Mouse (Mus musculus): ENCODE data around the gene Haus8.
A peak's percentile ranks its signal among the peaks of the same experiment; 100 is the strongest.
"Not testable (repeated sequence)": the region's sequence is repeated elsewhere in the genome, so short reads cannot be mapped to it uniquely, and the experiment has no call there.

The Haus8 gene

GRCm38 (mm10) chr8:71272286-71273150, at the start of gene Haus8, which contains the start of gene Myo9b:
Haus8 (minus strand) TSS chr8:71272934.
Myo9b (plus strand) TSS chr8:71272714.
- DNase-seq: peak; percentile 99

- not testable (repeated sequence) for DNase-seq
These were observed 47.0 kb upstream of the Haus8 start for GRCm38 (mm10) chr8:71319760-71320159.

DNA sequence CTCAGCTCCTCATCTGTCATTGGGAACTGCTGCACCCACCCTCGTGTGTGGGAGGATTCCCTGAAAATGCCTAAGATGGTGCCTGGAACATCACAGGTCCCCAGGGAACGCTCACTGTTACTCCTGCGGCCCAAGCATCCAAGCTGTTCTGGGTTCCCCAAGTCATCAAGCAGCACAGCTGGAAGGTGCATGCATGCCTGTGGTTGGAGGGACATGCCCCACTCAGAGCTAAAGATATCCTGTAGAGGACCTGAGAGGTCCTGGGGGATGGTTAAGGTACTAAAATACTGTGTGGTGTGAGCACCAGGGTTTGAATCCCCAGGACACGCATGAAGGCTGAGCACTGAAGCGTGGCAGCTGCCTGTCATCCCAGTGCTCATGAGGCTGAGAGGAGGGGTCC, 45.9 kb upstream of the Haus8 start:
- not testable (repeated sequence) for DNase-seq

DNA sequence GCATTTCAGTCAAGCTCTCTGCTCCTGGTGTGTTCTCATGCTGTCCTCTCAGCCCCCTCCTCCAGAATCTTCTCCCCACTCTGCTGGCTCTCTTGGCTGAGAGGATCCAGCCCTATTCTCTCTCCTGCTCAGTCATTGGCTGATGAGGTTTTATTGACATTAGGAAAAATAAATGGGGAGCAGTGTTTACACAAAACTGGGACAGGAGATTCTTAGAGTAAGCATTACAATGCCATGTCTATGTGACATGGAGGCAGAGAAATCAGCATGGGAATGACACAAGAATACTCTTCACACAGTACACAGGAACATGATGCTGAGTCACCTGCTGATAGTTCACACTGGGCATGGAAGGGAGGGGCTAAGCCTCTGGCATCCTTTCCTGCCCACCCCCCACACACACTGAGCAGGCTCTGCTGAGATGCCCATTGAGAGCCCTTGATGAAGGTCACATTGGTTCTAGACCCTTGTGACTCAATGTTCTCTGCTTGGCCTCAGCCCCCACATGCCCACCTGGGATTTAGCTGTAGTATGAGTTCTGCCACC, 43.8 kb upstream of the Haus8 start:
- no peak for DNase-seq

DNA sequence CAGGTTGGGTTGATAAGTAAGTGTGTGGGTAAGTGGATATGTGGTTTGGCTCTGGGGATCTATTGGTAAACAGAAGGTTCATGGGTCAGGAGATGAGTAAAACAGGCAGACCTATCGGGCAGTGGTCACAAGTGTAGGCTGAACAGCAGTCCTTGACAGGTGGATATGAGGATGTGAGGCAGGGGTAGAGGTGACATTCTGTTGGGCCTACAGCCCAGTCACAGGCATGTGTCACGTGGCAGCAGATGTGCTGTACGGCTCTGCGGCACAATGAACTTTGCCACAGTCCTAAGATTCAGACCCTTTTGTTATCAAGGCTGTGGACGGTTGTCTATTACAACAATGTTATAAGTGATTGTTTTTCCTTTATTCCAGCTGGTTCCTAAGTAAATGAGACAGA, 43.2 kb upstream of the Haus8 start:
- DNase-seq: no peak

GRCm38 (mm10) chr8:71313951-71314350, 41.2 kb upstream of the Haus8 start:
- DNase-seq: no peak

GRCm38 (mm10) chr8:71312700-71313099, 40.0 kb upstream of the Haus8 start:
- no peak for DNase-seq

- no peak for DNase-seq
These were observed 37.7 kb upstream of the Haus8 start for GRCm38 (mm10) chr8:71310446-71310845.

DNA sequence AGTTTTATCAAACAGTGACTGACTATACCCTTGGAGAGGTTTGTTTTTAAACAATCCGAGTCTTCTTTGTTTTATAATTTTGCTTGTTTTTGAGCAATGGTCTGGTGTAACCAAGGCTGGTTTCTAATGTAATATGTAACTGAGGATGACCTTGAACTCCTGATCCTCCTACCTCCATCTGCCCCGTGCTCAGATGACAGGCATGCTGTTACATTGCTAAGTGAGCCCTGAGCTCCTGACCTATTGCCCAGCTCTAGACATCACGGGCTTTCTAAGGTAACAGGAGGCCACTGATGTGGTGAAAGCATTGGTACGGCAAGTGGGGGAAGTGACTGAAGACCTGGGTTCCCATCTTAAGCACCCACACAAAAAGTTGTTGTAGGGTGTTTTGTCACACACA, 35.2 kb upstream of the Haus8 start:
- DNase-seq: no peak

DNA sequence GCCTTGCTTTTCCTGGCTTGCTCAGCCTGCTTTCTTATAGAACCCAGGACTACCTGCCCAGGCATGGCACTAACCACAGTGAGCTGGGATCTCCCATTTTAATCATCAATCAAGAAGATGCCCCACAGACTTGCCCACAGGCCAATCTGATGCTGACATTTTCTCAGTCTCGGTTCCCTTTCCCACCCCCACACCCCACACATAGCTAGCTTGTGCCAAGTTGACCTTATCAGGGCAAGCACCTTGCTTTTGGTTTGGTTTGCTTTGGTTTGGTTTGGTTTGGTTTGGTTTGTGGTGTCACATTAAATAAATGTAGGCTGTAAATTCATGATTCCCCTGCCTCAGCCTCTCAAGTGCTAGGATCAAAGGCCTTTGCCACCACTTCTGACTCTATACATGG, 34.6 kb upstream of the Haus8 start:
- no peak for DNase-seq

GRCm38 (mm10) chr8:71305988-71306387, 33.3 kb upstream of the Haus8 start:
- no peak for DNase-seq

DNA sequence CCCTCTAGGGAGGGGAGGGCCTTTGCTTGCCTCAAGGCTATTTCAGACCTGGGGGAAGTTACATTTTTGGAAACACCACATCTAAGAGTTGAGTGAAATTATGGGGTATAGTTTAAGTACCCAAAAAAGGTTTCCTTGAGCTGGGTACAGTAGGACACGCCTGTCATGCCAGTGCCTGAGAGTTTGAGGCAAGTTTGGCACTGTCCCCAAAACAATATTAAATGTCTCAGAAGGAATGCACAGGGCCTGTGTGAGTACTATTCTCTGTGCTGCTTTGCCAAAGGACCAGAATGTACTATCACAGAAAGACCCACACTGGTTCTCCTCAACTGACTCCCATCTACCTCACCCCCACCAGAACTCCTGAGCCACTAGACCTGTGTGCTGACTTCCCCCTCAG, 30.9 kb upstream of the Haus8 start:
- DNase-seq: no peak

- DNase-seq: no peak
These were observed 30.1 kb upstream of the Haus8 start for GRCm38 (mm10) chr8:71302788-71303187.

DNA sequence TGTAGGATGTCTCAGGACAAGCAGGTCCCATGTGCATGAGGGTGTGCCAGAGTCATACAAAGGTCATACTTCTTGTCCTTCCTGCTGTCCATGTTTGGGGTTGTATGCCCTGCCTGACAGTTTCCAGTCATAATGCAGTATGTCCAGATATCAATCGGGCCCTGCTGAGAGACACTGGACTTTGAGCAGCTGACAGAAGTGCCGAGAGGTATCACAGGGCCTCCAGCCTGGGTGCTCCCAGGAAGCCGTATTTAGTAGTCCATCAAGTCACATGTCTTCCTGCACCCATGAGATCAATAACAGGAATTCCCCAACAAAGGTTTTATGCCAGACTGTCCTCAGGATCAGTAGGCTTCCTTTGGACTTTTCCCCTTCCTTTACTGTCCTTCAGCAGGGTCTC, 27.0 kb upstream of the Haus8 start:
- no peak for DNase-seq

GRCm38 (mm10) chr8:71297439-71297838, 24.7 kb upstream of the Haus8 start:
- DNase-seq: no peak

GRCm38 (mm10) chr8:71296784-71297183, 24.1 kb upstream of the Haus8 start:
- DNase-seq: no peak

DNA sequence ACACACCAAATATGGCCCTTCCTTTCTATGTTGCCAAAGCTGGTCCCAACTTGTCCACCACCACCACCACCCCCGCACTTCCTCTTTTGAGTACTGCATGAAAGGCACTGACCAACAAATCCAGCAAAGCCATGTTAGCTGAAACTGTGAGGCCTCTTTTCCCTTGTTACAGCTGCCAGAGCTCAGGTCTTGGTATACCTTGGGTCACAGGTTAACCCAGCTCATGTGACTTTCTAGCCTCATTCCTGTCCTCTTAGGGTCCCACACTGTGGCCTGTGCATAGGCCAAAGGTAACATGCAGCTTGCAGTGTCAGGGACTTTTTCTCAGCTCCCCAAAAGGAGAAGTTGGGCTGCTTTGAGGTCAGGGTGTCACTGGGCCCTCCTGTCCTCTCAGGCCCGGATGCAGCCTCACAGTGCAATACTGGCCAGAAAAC, 23.5 kb upstream of the Haus8 start:
- DNase-seq: no peak

DNA sequence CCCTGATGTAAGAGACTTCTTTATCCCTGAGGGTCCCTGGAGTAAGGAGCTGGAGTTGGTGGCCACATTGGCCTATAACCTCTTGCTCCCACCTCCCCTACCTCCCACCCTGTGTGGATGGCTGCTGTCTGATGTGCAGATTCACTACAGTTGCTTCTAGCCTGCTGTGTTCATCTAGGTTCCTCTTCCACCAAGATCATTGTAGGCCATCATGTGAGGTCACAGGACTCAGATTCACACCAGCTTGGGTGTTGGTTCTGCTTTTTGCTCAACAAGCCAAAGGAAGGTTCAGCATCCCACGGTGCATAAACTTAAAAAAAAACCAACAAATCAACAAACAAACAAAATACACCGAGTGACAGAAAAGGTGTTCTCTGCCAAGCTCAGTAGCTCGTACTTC, 21.2 kb upstream of the Haus8 start:
- not testable (repeated sequence) for DNase-seq

DNA sequence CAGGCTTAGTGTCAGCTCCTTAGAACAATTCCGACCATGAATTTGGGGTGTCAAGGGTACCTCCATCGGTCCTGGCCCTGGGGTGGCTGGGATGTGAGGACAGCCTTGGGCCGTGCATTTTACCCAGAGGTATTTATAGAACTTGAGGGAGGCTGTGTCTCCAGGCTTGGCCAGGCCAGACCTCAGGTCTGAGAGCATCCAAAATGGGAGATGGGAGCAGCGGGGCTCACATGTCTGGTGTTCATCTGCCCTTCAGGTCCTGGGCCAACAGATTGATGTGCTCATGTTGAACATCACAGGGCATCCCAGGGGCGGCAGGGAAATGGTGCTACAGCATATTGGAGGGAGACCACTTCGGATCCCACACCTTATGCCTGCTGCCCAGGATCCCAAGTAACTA, 18.6 kb upstream of the Haus8 start:
- DNase-seq: no peak

- no peak for DNase-seq
These were observed 18.2 kb upstream of the Haus8 start for GRCm38 (mm10) chr8:71290911-71291310.

GRCm38 (mm10) chr8:71290211-71290610, 17.5 kb upstream of the Haus8 start:
- no peak for DNase-seq

- no peak for DNase-seq
These were observed 16.4 kb upstream of the Haus8 start for GRCm38 (mm10) chr8:71289098-71289497.

- peak; percentile 35 for DNase-seq
These were observed 15.8 kb upstream of the Haus8 start for GRCm38 (mm10) chr8:71288441-71288949.

DNA sequence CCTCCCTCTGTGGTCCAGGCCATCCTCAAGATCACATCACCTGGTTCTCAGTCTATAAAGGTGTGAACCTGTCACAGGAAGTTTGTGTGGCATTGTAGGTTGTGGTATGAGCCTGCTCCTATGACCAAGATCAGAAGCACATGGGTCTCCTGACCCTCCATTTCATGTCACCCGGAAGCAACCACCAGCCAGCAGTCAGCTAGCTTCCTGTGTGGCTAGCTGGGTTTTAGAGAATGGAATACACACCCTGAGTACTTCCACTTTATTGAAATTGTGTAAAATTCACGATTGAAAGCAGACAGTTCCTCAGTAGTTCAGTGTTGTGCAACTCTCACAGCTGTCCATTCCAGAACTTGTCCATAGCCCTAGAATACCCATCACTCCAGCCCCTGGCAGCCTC, 13.5 kb upstream of the Haus8 start:
- DNase-seq: not testable (repeated sequence)

Data from thymus, postnatal 4 days (tissue).